Mouse (Mus musculus) activated CD4-positive, CD25-positive, alpha-beta regulatory T cell (primary cell): ENCODE results near the gene Gpx3. TPM values are rescaled to one million over a fixed set of nuclear protein-coding genes. Genes with fewer than 3 reads are reported as not detected.

Experiments used
- polyA plus RNA-seq, 2 experiments: library from polyadenylated mRNA; unstranded; fragments of 100-300 nt; shearing (Covaris generic); gene quantifications; one replicate each; pipeline ENCODE4 v1.2.1; 2017

Gpx3 gene
- 1 to 10 TPM; 1.3 to 1.4 TPM for polyA plus RNA-seq

DNA sequence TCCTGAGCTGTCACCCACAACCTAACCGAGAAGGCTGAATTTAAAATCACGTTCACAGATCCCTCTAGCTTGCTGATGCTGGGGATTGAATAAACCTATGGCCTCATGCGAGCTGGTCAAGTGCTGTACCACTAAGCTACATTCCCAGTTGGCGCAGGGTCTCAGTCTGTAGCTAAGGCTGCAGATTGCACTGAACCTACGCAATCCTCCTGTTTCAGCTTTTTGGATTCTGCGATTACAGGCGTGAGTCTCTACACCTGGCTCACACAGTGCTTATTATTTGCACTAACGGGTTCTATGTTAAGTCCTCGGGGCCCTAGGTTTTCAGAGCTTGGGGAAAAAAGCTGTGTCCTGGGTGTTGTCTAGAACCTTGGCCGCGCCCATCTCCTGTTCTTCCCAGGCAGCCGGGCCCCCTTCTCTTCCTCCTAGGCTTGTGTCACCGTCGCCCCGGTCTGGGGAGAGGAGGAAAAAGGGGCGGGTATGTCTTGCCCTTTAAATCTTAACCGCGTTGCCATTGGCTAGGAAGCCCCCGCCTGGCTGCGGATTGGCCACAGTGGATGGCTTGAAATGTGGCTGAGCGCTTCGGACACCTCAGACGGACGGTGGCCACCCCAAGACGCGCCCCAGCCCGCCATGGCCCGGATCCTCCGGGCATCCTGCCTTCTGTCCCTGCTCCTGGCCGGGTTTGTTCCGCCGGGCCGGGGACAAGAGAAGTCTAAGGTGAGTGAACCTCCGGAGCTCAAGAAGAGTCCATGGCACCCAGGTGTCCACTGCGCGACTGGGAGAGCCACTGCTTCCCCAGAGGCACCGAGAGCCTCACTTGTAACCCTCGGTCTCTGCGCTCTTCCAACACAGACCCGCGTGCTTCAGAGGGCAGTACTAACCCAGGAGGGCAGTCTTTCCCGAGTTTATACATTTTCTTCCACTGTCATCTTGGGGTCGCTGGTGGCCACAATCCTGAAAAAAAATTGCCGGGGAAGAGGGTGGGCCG is at the start of gene Gpx3:
Gpx3 (plus strand) TSS at position 121 of the 991 bp plus-strand sequence.

DNA sequence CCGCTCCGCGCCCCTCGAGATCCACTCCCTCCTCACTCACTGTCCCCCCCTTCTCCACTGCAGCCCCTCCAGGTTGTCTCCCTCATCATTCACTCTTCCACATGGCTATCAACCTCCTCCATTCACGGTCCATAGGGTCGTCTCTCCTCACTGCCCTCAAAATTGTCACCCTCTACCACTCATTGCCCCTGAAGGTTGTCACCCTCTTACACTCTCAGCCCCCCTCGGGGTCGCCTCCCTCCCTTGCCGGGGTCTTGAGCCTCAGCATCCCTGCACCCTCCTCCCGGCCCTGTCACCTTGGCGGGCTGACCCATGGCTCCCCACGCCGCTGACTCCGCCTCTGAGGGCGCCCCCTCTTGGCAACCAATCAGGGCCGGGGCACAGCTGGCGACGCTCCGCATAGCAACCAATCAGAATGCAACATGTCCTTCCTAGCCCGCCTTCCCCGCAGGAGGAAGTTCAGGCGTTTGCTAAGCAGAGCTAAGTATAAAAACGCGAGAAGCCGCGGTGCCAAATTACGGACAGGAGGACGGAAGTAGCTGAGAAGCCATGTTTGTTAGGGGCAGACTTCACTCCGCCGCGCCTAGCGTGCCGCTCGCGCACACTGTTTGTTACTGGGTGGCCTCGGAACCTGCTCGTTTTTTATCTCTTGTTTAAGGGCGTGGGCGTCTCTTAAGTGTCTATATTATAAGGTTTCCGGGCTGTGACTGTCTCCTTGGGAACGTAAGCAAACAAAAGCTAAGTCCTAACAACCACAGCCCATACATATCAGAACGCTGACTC is 41.8 kb upstream of the Gpx3 start, which contains the start of gene Lyrm7:
Lyrm7 (minus strand) TSS at position 661 of the 783 bp plus-strand sequence.

DNA sequence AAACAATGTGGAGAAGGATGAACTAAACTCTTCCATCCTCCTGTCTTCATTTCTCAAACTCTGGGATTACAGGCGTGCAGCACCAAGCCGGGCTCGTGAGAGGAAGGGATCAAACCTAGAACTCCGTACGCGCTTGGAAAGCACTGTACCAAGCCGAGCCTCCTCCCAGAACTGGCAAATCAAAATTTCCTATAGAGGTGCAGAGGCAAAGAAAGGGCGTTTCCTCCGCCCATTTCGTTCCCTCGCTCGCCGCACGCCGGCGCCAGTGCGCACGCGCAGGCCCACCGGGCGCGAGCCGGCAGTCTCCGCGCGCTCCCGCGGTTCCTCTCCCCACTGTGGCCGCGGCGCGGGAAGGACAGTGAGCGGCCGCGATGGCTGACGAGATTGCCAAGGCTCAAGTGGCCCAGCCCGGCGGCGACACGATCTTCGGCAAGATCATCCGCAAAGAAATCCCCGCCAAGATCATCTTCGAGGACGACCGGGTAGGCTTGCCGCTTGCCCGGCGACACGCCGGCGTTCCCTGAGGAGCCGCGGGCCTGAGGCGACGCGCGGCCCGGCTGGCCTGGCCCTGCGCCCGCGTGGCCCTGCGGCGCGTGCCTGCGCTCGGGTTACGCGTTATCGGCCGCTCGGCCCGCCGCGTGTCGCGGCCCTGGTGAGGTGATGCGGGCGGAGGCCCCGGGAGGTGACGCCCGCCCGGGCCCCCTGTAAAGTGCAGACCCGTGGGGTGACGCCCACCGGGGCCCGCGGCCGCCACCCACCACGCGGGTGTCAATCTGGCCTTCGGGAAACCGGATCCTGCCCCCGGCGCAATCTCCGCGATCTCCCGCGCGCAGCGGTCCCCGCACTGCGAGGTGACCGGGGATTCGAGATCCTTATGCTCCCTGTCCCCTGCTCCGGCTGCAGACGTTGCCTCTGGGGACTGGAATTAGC is 35.9 kb upstream of the Gpx3 start, which contains the start of gene Hint1:
Hint1 (plus strand) TSS at position 265 of the 930 bp plus-strand sequence.

Other genes with a start within 250 kb of the Gpx3 start
- 100 to 1,000 TPM; 301 to 427 TPM for gene Cdc42se2, start 114.8 kb upstream of the Gpx3 start, polyA plus RNA-seq
- gene Lyrm7, start 41.5 kb upstream of the Gpx3 start, polyA plus RNA-seq = 10 to 100 TPM in 1 of 2 experiments, 1 to 10 TPM in 1; 2.5 to 10.3 TPM
- gene Hint1, start 36.1 kb upstream of the Gpx3 start, polyA plus RNA-seq = 100 to 1,000 TPM; 374 to 388 TPM
- 100 to 1,000 TPM in 1 of 2 experiments, 10 to 100 TPM in 1; 82.9 to 136 TPM for gene Tnip1, start 60.5 kb downstream of the Gpx3 start, polyA plus RNA-seq
- gene Anxa6, start 131.0 kb downstream of the Gpx3 start, polyA plus RNA-seq = 100 to 1,000 TPM; 555 to 738 TPM
- 10 to 100 TPM; 60.5 to 88.5 TPM for gene Ccdc69, start 175.7 kb downstream of the Gpx3 start, polyA plus RNA-seq
- gene Gm2a, start 195.7 kb downstream of the Gpx3 start, polyA plus RNA-seq = 100 to 1,000 TPM in 1 of 2 experiments, 10 to 100 TPM in 1; 89.6 to 186 TPM
- gene Slc36a3, start 249.3 kb downstream of the Gpx3 start, polyA plus RNA-seq = under 1 TPM; 0.22 to 0.86 TPM